Mouse (Mus musculus) erythroblast, embryonic 14.5 days (primary cell): ENCODE results near the gene Uchl5.

Experiments
- GATA1 ChIP-seq: IDR thresholded peaks from 2 replicates; pipeline ENCODE4 v1.6.1; 2012; ENCODE audit warnings: low read length, inconsistent platforms, mixed read lengths
- TAL1 ChIP-seq: IDR thresholded peaks from 3 replicates; pipeline ENCODE4 v1.6.1; 2012; ENCODE audit warnings: low read length, inconsistent platforms, mixed read lengths

DNA sequence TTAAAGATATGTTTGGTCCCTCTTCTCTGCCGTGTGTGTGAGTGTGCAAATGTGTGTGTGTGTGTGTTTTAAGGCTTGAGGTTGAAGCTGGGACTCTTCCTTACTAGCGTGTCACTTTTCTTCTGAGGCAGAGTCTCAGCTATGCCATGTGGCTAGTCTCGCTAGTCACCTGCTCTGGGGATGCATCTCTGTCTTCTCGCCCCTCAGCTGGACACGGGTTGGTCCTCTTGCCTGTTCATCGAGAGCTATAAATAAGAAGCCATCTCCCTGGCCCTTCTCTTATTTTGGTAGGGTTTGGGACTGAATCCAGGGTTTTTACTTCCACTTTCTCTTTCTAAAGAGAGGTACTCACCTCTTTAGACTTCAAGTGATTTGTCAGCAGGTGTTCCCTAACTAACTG, 10.8 kb upstream of the Uchl5 start:
- TF ChIP-seq TAL1: no peak
- TF ChIP-seq GATA1: no peak
